Comparison of ENCODE assay signal across 8 mouse cellular contexts in genomic region chr17:12317607-12317953, GRCm38 (mm10). TPM values are rescaled to one million over a fixed set of nuclear protein-coding genes. Genes with fewer than 3 reads are reported as not detected.
A peak's percentile ranks its signal among the peaks of the same experiment; 100 is the strongest.
DNase-seq lines count a peak whose midpoint lies in the region; ATAC-seq and TF ChIP-seq lines count a peak whose summit lies in the region.

No protein-coding gene starts in this region.

- no peaks in the 10 kb centered on the region for H3K27me3 ChIP-seq in heart, embryonic 10.5 days (ENCODE audit: insufficient read depth, poor library complexity, severe bottlenecking)
- no peaks in the 10 kb centered on the region for H3K27me3 ChIP-seq in CH12.LX (replicated peaks)
- no peaks in the 10 kb centered on the region for H3K27me3 ChIP-seq in forebrain, embryonic 16.5 days (replicated peaks; ENCODE audit: control insufficient read depth, insufficient read depth, low read length)
- no peaks in the 10 kb centered on the region for H3K27me3 ChIP-seq in liver, embryonic 16.5 days (ENCODE audit: control insufficient read depth, insufficient read depth, low read depth, low read length)

- no peak for TF ChIP-seq RAD21 in CH12.LX (IDR thresholded peaks at IDR 0.05; ENCODE audit: low read depth, low read length)

- no peak for TF ChIP-seq EP300 in CH12.LX (IDR thresholded peaks at IDR 0.05; ENCODE audit: low read length)

- peak overlapping the region; percentile 99 for H3K4me3 ChIP-seq in heart, embryonic 10.5 days
- peak overlapping the region; percentile 87 to 100 (median 97) for H3K4me3 ChIP-seq in CH12.LX (replicated peaks in 1 of 3; ENCODE audit: low read depth in 2 of 3, low read length in 2 of 3, poor library complexity in 1 of 3)
- H3K4me3 ChIP-seq in forebrain, embryonic 16.5 days (replicated peaks; ENCODE audit: low read length): peak overlapping the region; percentile 88
- peak overlapping the region; percentile 99 for H3K4me3 ChIP-seq in liver, embryonic 16.5 days (ENCODE audit: low read depth, low read length)

- H3K4me1 ChIP-seq in heart, embryonic 10.5 days: peaks cover 41% of the 10 kb centered on the region
- peaks cover 3 to 38% of the 10 kb centered on the region in 2 experiments for H3K4me1 ChIP-seq in CH12.LX (ENCODE audit: control insufficient read depth in 1 of 2, insufficient read depth in 2 of 2)
- H3K4me1 ChIP-seq in forebrain, embryonic 16.5 days (replicated peaks; ENCODE audit: control insufficient read depth, insufficient read depth, low read length): peaks cover 32% of the 10 kb centered on the region
- peaks cover 18% of the 10 kb centered on the region for H3K4me1 ChIP-seq in liver, embryonic 16.5 days (ENCODE audit: control insufficient read depth, low read depth, low read length)

- DNase-seq in heart, embryonic 10.5 days (ENCODE audit: low spot score): no peak
- DNase-seq in heart, postnatal 25 days (ENCODE audit: low spot score): no peak
- DNase-seq in CH12.LX (ENCODE audit: extremely low read depth): no peak
- no peak for DNase-seq in yolk sac, embryonic 10.5 days (ENCODE audit: low spot score)
- DNase-seq in urinary bladder, postnatal 4 days (ENCODE audit: low spot score in 2 of 2): no peak
- no peak for DNase-seq in frontal cortex, postnatal 25 days (ENCODE audit: low spot score in 2 of 2)

- dilution Hi-C loops in CH12.LX (cut with MboI; ENCODE audit: extremely low pct_ligation_motif_present, extremely low pct_unique_long_range_greater_than_20kb, low sequenced_read_pairs): no loop called here

- no peak for ATAC-seq in forebrain, embryonic 16.5 days
- ATAC-seq in liver, embryonic 16.5 days (ENCODE audit: low read depth): no peak

- WGBS in heart, embryonic 10.5 days: 10% methylated on average over 7 of the region's 7 CpGs
- 4% methylated on average over 7 of the region's 7 CpGs for WGBS in forebrain, embryonic 16.5 days
- 15% methylated on average over 7 of the region's 7 CpGs for WGBS in liver, embryonic 16.5 days (ENCODE audit: insufficient replicate concordance)

- TF ChIP-seq CTCF in CH12.LX (conservative IDR thresholded peaks at IDR 0.05 in 1 of 2, IDR thresholded peaks at IDR 0.05 in 1 of 2; ENCODE audit: low read depth in 2 of 2, low read length in 2 of 2): no peak

- no peaks in the 10 kb centered on the region for H3K9me3 ChIP-seq in heart, embryonic 10.5 days
- H3K9me3 ChIP-seq in CH12.LX (replicated peaks; ENCODE audit: low read length): no peaks in the 10 kb centered on the region
- H3K9me3 ChIP-seq in forebrain, embryonic 16.5 days (ENCODE audit: control insufficient read depth, low read length): no peaks in the 10 kb centered on the region
- no peaks in the 10 kb centered on the region for H3K9me3 ChIP-seq in liver, embryonic 16.5 days (replicated peaks; ENCODE audit: control insufficient read depth, low read length)

- peak overlapping the region; percentile 91 for H3K4me2 ChIP-seq in CH12.LX (ENCODE audit: insufficient read depth, low read depth, poor library complexity, severe bottlenecking)
- H3K4me2 ChIP-seq in forebrain, embryonic 16.5 days (ENCODE audit: low read length): peak overlapping the region; percentile 68
- H3K4me2 ChIP-seq in liver, embryonic 16.5 days (ENCODE audit: low read depth, low read length): peak overlapping the region; percentile 93

- H3K9ac ChIP-seq in CH12.LX (ENCODE audit: insufficient read depth, low read depth): peak overlapping the region; percentile 59
- H3K9ac ChIP-seq in forebrain, embryonic 16.5 days (replicated peaks; ENCODE audit: low read depth, low read length): peak overlapping the region; percentile 96
- peak overlapping the region; percentile 94 for H3K9ac ChIP-seq in liver, embryonic 16.5 days (ENCODE audit: low read depth, low read length)

- H3K36me3 ChIP-seq in heart, embryonic 10.5 days: no peaks in the 10 kb centered on the region
- H3K36me3 ChIP-seq in CH12.LX (replicated peaks in 1 of 2; ENCODE audit: control insufficient read depth in 1 of 2, insufficient read depth in 1 of 2, low read length in 1 of 2): peaks cover 0 to 10% of the 10 kb centered on the region in 2 experiments
- H3K36me3 ChIP-seq in forebrain, embryonic 16.5 days (ENCODE audit: control insufficient read depth, insufficient read depth): no peaks in the 10 kb centered on the region
- no peaks in the 10 kb centered on the region for H3K36me3 ChIP-seq in liver, embryonic 16.5 days (ENCODE audit: control insufficient read depth, insufficient read depth)

- TF ChIP-seq POLR2A in CH12.LX (IDR thresholded peaks at IDR 0.05; ENCODE audit: low read depth, low read length): no peak

- H3K79me2 ChIP-seq in CH12.LX (replicated peaks; ENCODE audit: control insufficient read depth, extremely low read depth, insufficient read depth, poor library complexity, severe bottlenecking): no peaks in the 10 kb centered on the region

- peak overlapping the region; percentile 98 for H3K27ac ChIP-seq in heart, embryonic 10.5 days
- no peak overlapping the region for H3K27ac ChIP-seq in CH12.LX (ENCODE audit: insufficient read depth, low read depth)
- H3K27ac ChIP-seq in forebrain, embryonic 16.5 days (ENCODE audit: low read length): peak overlapping the region; percentile 95; the same call in 1 of the 2 replicates
- no peak overlapping the region for H3K27ac ChIP-seq in liver, embryonic 16.5 days (ENCODE audit: low read length)

- in situ Hi-C loops in CH12.LX (cut with MboI; ENCODE audit: low pct_ligation_motif_present, low pct_unique_long_range_greater_than_20kb, low sequenced_read_pairs): loop anchor here (5.0 kb wide), 1 partner anchor 45 kb away; no protein-coding TSS in a partner anchor

- intact Hi-C loops in heart, postnatal 25 days (cut with DNase I): loop anchor here (5.0 kb wide), 1 partner anchor 50 kb away; no protein-coding TSS in a partner anchor

TF ChIP-seq in CH12.LX, 34 proteins besides CTCF, POLR2A, EP300 and RAD21:
- TF ChIP-seq SMC3 (IDR thresholded peaks at IDR 0.05; ENCODE audit: low read depth, low read length) (no peak), TBP (conservative IDR thresholded peaks at IDR 0.05; ENCODE audit: low read depth, low read length) (no peak), IRF4 (IDR thresholded peaks at IDR 0.05; ENCODE audit: low read depth, low read length) (no peak), CHD2 (IDR thresholded peaks at IDR 0.05; ENCODE audit: low read length) (no peak), MYC (IDR thresholded peaks at IDR 0.05; ENCODE audit: low read depth, low read length) (no peak)

RNA-seq across cellular contexts. Expression of gene Map3k4, which starts 1.0 kb away (rescaled TPM):
- 40.2 and 52.2 TPM in 2 replicates for polyA plus RNA-seq in heart, embryonic 10.5 days (2016; fragmentation: Nextera tagmentation; extraction: Ambion mirVana)
- 10 to 100 TPM; 42.9 to 46.3 TPM for total RNA-seq in heart, postnatal 25 days (2021)
- total RNA-seq in CH12.LX (2012; rRNA removed) (21.7 and 22.6 TPM in 2 replicates), CH12.LX (2014; rRNA removed) (12.7 and 14.8 TPM in 2 replicates)
- polyA plus RNA-seq in CH12.LX (2012; ENCODE audit: insufficient read length, low read depth): 16.8 and 20.9 TPM in 2 replicates
- 33.7 and 37.8 TPM in 2 replicates for polyA plus RNA-seq in forebrain, embryonic 16.5 days (2015; fragmentation: Nextera tagmentation; extraction: Ambion mirVana)
- 9.5 and 9.9 TPM in 2 replicates for polyA plus RNA-seq in liver, embryonic 16.5 days (2015; fragmentation: Nextera tagmentation; extraction: Ambion mirVana)

Comparison
In these comparisons a context has a peak if more than half of its experiments do, and no peak if none do; other contexts are left out.
1. H3K27ac ChIP-seq: peak in heart, embryonic 10.5 days (single experiment) and forebrain, embryonic 16.5 days (single experiment); none in CH12.LX (single experiment) and liver, embryonic 16.5 days (single experiment).
2. Peak in every context shown above with its lines, with median percentiles within 50 percentile points of each other: H3K4me3 ChIP-seq, H3K4me2 ChIP-seq and H3K9ac ChIP-seq.